Mouse (Mus musculus) hindbrain, embryonic 16.5 days (tissue): ENCODE measurements around the gene Nadsyn1. TPM values are rescaled to one million over a fixed set of nuclear protein-coding genes. Genes with fewer than 3 reads are reported as not detected.

Source experiments
- ATAC-seq: fragments of 200-750 bp; cut with Nextera tagmentation; 2 replicates; pipeline ENCODE4 v1.8.0; 2017; ENCODE audit warnings: moderate TSS enrichment, moderate library complexity
- H3K27ac ChIP-seq: fragments of 300-500 bp; sonication (generic); 2 replicates; pipeline ENCODE4 v1.5.1; 2014; ENCODE audit warnings: low read depth, mild to moderate bottlenecking, control low read depth, low read length, moderate library complexity
- H3K27me3 ChIP-seq: fragments of 300-500 bp; sonication (generic); replicated peaks from 2 replicates; pipeline ENCODE4 v1.6.1; 2014; ENCODE audit warnings: low read length; ENCODE audit not compliant: control insufficient read depth, insufficient read depth
- H3K36me3 ChIP-seq: fragments of 300-500 bp; sonication (generic); 2 replicates; pipeline ENCODE4 v1.6.1; 2014; ENCODE audit warnings: mild to moderate bottlenecking, low read length, moderate library complexity, mixed read lengths; ENCODE audit not compliant: control insufficient read depth, insufficient read depth
- H3K4me1 ChIP-seq: fragments of 300-500 bp; sonication (generic); 2 replicates; pipeline ENCODE4 v1.6.1; 2014; ENCODE audit warnings: low read depth, low read length; ENCODE audit not compliant: control insufficient read depth, insufficient read depth
- H3K4me2 ChIP-seq: fragments of 300-500 bp; sonication (generic); 2 replicates; pipeline ENCODE4 v1.6.1; 2014; ENCODE audit warnings: mild to moderate bottlenecking, low read length, control low read depth, moderate library complexity
- H3K4me3 ChIP-seq: fragments of 300-500 bp; sonication (generic); 2 replicates; pipeline ENCODE4 v1.5.1; 2014; ENCODE audit warnings: mild to moderate bottlenecking, low read length, control low read depth, moderate library complexity
- H3K9ac ChIP-seq: fragments of 300-500 bp; sonication (generic); 2 replicates; pipeline ENCODE4 v1.6.1; 2014; ENCODE audit warnings: low read depth, mild to moderate bottlenecking, control low read depth, low read length, moderate library complexity
- H3K9me3 ChIP-seq: fragments of 300-500 bp; sonication (generic); 2 replicates; pipeline ENCODE4 v1.6.1; 2014; ENCODE audit warnings: mild to moderate bottlenecking, low read length, moderate library complexity; ENCODE audit not compliant: control insufficient read depth
- WGBS: fragments of 180-500 bp; shearing (Covaris S2); extraction: QIAGEN DNeasy Blood & Tissue Kit; methylation state at CpG from one replicate; pipeline ENCODE4 v1.1.7; 2014; 5-methylcytosine and 5-hydroxymethylcytosine counted together
- polyA plus RNA-seq: library from polyadenylated mRNA; unstranded; fragments of >200 nt; fragmentation: Nextera tagmentation; extraction: Ambion mirVana; gene quantifications from 2 replicates; pipeline ENCODE4 v1.2.1, GENCODE M21; 2015

Gene Nadsyn1
- polyA plus RNA-seq, 1 experiment from 2014 or later = 7.0 TPM

DNA sequence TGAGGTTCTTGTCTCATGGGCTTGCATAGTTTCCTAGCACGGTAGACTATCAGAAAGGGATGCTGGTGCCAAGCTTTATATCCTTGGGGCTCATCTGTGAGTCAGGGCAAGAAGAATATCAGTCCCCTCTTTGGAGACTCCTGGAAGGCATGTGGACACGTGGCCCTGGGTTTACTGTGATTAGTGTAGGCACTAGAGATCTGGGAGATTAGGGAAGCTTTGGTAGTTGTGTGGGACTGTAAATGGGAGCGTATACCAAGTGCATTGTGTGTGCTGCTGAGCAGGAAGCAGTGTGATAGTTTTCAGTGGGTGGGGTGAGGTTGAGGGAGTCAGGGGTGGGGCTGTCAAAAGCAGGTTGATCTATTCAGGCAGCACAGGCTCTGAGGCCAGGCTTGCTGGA lies 12.3 kb upstream of the Nadsyn1 start:
- H3K9ac ChIP-seq = no peak overlapping the region
- no peaks in the 10 kb centered on the region for H3K9me3 ChIP-seq
- H3K4me3 ChIP-seq = no peak overlapping the region
- 73% methylated on average over 3 of the region's 3 CpGs for WGBS
- no peak overlapping the region for H3K27ac ChIP-seq
- H3K4me1 ChIP-seq = peaks cover 45% of the 10 kb centered on the region
- no peak overlapping the region for H3K4me2 ChIP-seq
- H3K27me3 ChIP-seq = no peaks in the 10 kb centered on the region
- H3K36me3 ChIP-seq = peaks cover 19% of the 10 kb centered on the region
- ATAC-seq = no peak

DNA sequence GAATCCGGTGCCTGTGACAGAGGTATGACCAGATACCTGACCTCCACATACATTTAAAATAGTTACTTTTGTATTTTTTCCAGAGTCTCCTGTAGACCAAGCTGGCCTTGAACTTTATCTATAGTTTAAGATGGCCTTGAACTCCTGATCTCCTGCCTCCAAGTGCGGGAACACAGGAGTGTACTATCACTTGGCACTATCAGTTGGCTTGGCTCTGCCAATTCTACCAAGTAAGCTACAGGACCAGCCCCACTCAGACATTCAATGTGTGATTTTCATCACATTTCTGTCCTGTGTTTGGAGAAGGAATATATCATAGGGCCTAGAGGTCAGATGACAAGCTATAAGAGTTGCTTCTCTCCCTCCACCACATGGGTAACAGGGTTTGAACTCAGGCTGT lies 11.7 kb upstream of the Nadsyn1 start:
- H3K9ac ChIP-seq = no peak overlapping the region
- no peak overlapping the region for H3K4me2 ChIP-seq
- 94% methylated on average over 2 of the region's 2 CpGs for WGBS
- H3K9me3 ChIP-seq = no peaks in the 10 kb centered on the region
- no peaks in the 10 kb centered on the region for H3K27me3 ChIP-seq
- H3K4me1 ChIP-seq = peaks cover 46% of the 10 kb centered on the region
- H3K27ac ChIP-seq = no peak overlapping the region
- ATAC-seq = no peak
- H3K36me3 ChIP-seq = peaks cover 19% of the 10 kb centered on the region
- no peak overlapping the region for H3K4me3 ChIP-seq

DNA sequence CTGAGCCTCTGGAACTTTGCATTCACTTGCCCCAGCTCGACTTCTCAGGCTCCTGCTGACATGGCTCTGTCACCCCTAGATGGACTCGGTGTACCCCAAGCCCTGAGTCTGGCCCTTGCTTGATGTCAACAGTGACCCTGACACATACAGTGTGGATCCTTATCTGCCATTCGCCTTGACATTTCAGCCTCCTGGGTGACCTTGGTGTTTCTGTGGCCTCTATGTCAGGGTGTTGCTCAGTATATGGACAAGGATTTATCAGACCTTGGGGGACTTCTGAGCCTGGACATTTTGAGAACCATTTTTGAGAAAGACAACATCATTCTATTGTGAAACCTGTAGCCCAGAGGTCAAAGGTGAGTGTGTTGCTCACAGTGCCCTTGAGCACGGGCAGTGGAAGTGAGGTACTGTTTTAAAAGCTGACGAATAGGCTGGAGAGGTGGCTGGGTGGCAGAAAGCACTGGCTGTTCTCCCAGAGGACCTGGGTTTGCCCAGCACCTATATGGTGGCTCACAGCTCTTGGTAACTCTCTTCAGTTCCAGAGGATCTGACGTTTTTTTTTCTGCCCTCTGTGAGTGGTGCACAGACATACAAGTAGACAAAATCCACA lies 11.0 kb upstream of the Nadsyn1 start:
- Histone ChIP-seq H3K36me3 (peaks cover 19% of the 10 kb centered on the region), H3K4me1 (peaks cover 49% of the 10 kb centered on the region), H3K4me3 (no peak overlapping the region), H3K27ac (no peak overlapping the region), H3K9me3 (no peaks in the 10 kb centered on the region), H3K4me2 (no peak overlapping the region; the same call in 1 of the 2 replicates), H3K27me3 (no peaks in the 10 kb centered on the region), H3K9ac (no peak overlapping the region)
- WGBS = 88% methylated on average over 6 of the region's 6 CpGs
- no peak for ATAC-seq

DNA sequence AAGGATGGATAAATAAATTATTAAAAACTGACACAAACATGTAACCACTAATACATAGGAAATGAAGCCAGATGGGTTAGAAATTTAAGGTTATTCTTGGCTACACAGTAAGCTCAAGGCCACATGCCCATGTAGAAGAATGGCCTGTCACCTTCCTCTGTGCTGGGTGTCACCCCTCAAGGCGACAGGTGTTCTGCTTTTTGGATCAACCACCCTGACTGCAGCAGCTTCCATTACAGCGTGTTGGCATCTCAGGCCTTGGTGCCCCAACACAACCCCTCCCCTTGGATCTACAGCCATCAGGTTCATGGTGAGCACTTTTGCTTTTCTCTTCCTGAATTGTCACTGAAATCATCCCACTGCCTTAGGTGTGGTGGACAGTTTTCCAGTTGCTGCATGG lies 10.0 kb upstream of the Nadsyn1 start:
- Histone ChIP-seq H3K4me2 (peak overlapping the region; percentile 90), H3K9me3 (no peaks in the 10 kb centered on the region), H3K27ac (no peak overlapping the region), H3K27me3 (no peaks in the 10 kb centered on the region), H3K36me3 (peaks cover 9% of the 10 kb centered on the region), H3K9ac (no peak overlapping the region), H3K4me3 (no peak overlapping the region), H3K4me1 (peaks cover 49% of the 10 kb centered on the region)
- ATAC-seq = no peak
- 93% methylated on average over 2 of the region's 2 CpGs for WGBS

DNA sequence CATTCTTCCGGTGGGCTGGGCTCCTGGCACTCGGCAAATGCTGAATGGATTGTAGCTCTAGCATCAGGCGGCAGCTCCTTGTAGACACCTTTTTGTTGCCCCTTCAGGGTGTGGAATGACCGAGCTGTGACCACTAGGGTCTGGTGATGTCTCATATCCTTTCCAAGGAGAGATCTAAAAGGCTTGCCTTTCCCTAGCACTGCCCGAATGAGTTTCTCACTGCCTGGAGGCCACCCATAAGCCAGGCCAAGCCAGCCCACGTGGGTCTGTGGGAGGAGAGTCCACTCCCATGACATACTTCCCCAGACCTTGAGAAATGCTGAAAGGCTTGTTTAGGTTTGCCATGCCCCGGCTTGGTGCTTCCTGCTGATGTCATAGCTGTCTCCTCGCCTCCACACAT lies 9.5 kb upstream of the Nadsyn1 start:
- Histone ChIP-seq H3K4me1 (peaks cover 49% of the 10 kb centered on the region), H3K27ac (no peak overlapping the region), H3K36me3 (peaks cover 5% of the 10 kb centered on the region), H3K4me3 (peak overlapping the region; percentile 14; the same call in 1 of the 2 replicates), H3K27me3 (no peaks in the 10 kb centered on the region), H3K9ac (no peak overlapping the region), H3K9me3 (no peaks in the 10 kb centered on the region), H3K4me2 (peak overlapping the region; percentile 90)
- WGBS = 86% methylated on average over 8 of the region's 8 CpGs
- no peak for ATAC-seq

DNA sequence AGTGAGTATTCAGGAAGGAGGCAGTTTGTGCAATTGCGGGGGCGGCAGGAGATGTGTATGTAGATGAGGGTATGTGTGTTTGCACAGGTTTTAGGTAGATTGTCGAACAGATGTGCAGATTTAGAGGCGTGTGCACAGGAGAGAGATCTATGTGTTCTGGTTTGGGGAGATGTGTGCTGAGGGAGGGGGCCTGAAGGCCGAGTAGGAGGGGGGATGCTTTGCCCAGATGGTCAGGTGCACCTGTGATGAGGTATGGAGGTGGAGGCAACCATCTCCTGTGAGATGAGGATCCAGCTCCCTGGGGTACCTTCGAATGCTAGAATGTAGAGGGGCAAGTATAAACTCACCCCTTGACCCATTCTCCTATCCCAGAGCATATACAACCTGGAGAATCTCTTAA lies 7.8 kb upstream of the Nadsyn1 start:
- ATAC-seq = no peak; the same call in 1 of the 2 replicates
- Histone ChIP-seq H3K36me3 (no peaks in the 10 kb centered on the region), H3K9ac (peak overlapping the region; percentile 82), H3K4me3 (peak overlapping the region; percentile 62), H3K27ac (peak overlapping the region; percentile 83), H3K4me1 (peaks cover 45% of the 10 kb centered on the region), H3K9me3 (no peaks in the 10 kb centered on the region), H3K27me3 (no peaks in the 10 kb centered on the region), H3K4me2 (peak overlapping the region; percentile 90)
- 6% methylated on average over 6 of the region's 6 CpGs for WGBS

DNA sequence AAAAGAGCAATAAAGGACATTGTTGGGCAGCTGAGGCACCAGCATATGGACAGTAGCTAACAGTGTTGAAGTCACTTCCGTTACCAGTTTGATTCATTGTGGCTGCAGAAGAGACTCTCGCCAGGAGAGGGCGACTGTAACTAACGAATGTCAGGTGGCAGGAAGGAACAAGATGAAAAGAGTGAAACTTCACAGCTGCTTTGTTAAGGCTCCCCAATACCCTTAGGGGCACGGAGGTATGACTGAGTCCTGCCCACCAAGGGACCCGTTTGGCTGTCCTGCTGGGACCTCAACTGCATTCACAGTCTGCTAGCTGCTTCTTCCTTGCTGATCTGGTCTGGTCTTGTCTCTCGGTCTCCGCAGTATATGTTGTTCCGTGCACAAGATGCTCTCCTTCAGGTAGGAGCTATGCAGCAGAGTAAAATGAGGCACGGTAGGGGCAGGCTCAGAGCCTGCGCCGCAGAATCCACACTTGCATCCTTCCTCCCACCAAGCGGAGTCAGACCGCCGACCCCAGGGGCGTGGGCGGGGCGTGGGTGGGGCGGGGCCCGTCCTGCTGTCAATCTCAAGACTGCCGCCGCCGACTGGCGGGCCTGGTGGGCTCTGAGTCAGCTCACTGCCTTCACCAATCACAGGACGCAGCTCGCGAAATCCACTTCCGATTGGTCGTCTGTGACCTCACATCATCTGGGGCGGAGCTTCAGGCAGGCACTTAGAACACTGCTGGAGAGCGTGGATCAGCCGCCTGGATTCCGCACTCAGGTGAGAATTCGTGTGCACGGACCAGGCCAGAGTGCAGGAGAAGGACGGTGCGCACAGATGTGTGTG lies 7.1 kb upstream of the Nadsyn1 start:
- peak overlapping the region; percentile 82 for H3K9ac ChIP-seq
- H3K4me1 ChIP-seq = peaks cover 40% of the 10 kb centered on the region
- peak overlapping the region; percentile 62 for H3K4me3 ChIP-seq
- no peaks in the 10 kb centered on the region for H3K36me3 ChIP-seq
- H3K9me3 ChIP-seq = no peaks in the 10 kb centered on the region
- H3K4me2 ChIP-seq = peak overlapping the region; percentile 90
- H3K27me3 ChIP-seq = no peaks in the 10 kb centered on the region
- WGBS = under 1% methylated on average over 37 of the region's 37 CpGs
- ATAC-seq = peak; percentile 98
- H3K27ac ChIP-seq = peak overlapping the region; percentile 96

DNA sequence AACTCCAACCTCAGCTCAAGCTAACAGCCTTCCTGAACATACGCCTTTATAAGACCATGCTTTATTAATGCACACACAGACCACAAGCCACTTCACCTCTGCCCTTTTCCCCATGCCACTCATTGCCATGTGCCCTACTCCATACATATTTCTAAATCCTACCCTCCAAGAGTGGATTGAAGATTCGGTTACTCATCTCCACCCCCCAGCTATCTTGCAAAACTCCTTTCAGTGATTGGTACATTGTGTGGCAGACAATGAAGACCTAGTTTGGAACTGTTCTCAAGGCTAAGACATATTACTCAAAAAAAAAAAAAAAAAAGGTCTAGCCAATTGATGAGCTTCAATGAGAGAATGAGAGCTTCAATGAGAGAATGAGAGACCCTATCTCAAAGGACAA lies 4.3 kb upstream of the Nadsyn1 start:
- Histone ChIP-seq H3K4me1 (peaks cover 26% of the 10 kb centered on the region), H3K9ac (no peak overlapping the region), H3K4me2 (no peak overlapping the region), H3K27ac (no peak overlapping the region), H3K4me3 (no peak overlapping the region), H3K27me3 (no peaks in the 10 kb centered on the region), H3K9me3 (no peaks in the 10 kb centered on the region), H3K36me3 (no peaks in the 10 kb centered on the region)
- WGBS = 90% methylated on average over 2 of the region's 2 CpGs
- ATAC-seq = no peak

DNA sequence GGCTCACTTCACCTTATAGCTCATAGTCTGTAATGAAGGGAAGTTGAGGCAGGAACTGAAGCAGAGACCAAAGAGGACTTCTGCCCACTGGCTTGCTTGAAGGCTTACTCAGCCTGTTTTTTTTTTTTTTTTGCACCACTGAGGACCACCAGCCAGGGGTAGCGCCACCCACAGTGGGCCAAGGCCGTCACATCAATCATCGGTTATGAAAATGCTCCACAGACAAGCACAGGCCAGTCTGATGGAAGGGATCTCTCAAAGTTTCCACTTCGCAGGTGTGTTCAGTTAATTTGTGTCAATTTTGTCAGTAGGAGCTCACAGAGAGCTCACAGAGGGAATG lies 587 bp upstream of the Nadsyn1 start:
- H3K27me3 ChIP-seq = no peaks in the 10 kb centered on the region
- ATAC-seq = no peak; the same call in 1 of the 2 replicates
- H3K4me3 ChIP-seq = peak overlapping the region; percentile 60
- H3K9me3 ChIP-seq = no peaks in the 10 kb centered on the region
- H3K4me2 ChIP-seq = peak overlapping the region; percentile 64
- peak overlapping the region; percentile 69 for H3K27ac ChIP-seq
- 79% methylated on average over 4 of the region's 4 CpGs for WGBS
- H3K4me1 ChIP-seq = peaks cover 11% of the 10 kb centered on the region
- peak overlapping the region; percentile 47 for H3K9ac ChIP-seq
- H3K36me3 ChIP-seq = peaks cover 6% of the 10 kb centered on the region; the same call in 1 of the 2 replicates
